Mouse (Mus musculus) CD4-positive, CD25-positive, alpha-beta regulatory T cell, adult 2 months (primary cell): ENCODE data around the gene Smim24.

Source experiments
- DNase-seq: peaks from one replicate; pipeline ENCODE4 v3.0.0-alpha.2; 2012; ENCODE audit warnings: low read depth, low spot score

Gene Smim24

DNA sequence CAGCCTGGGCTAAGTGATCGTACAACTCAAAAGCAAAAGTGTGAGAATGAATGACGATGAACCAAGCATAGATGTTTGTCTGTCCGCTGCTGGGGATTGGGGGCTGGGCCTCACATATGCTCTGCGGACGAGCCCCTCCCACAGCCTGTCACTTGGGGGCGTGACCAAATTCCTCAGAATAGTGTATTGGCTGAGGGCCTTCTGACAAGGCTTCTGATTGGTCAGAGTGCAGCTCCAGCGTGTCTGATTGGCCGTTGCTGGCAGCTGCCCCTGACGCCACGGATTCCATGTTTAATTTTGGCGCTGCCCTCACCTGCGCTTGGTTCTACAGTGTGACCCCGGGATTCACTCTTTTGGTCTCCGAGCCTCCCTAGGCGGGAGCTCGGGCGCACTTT lies 40.0 kb downstream of the Smim24 start:
- peak; percentile 97 for DNase-seq

DNA sequence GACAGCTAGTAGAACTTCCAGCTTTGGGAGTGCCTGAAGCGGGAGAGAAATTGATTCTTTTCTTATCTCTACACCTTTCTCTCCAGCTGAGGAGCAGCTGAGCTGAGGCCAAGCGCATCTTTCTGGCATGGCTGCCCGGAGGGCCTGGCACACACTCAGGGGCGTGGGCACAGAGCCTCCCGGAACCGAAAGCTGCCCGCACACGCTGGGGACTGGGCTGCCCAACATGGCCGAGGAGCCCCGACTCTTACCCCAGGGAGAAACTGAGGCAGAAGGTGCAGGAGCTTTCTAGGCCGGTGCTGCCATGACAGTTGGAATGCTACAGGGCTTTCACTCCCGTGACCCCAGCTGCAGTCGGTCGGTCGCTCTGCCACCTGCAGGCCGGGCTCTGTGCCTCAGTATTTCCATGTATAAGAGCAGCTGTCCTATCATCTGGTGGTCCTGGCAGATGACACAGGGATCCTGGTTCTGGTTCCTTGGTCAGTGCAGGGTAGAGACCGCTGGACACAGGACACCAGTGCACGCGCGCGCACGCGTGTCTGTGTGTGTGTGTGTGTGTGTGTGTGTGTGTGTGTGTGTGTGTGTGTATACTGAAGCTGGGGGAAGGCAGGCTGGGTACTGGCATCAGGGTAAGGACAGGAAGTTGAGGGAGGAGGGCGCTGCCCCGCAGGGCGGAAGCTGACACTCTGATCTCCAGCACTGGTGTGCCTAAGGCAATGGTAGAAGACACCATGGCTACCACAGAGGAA lies 40.9 kb downstream of the Smim24 start:
- peak; percentile 83 for DNase-seq

DNA sequence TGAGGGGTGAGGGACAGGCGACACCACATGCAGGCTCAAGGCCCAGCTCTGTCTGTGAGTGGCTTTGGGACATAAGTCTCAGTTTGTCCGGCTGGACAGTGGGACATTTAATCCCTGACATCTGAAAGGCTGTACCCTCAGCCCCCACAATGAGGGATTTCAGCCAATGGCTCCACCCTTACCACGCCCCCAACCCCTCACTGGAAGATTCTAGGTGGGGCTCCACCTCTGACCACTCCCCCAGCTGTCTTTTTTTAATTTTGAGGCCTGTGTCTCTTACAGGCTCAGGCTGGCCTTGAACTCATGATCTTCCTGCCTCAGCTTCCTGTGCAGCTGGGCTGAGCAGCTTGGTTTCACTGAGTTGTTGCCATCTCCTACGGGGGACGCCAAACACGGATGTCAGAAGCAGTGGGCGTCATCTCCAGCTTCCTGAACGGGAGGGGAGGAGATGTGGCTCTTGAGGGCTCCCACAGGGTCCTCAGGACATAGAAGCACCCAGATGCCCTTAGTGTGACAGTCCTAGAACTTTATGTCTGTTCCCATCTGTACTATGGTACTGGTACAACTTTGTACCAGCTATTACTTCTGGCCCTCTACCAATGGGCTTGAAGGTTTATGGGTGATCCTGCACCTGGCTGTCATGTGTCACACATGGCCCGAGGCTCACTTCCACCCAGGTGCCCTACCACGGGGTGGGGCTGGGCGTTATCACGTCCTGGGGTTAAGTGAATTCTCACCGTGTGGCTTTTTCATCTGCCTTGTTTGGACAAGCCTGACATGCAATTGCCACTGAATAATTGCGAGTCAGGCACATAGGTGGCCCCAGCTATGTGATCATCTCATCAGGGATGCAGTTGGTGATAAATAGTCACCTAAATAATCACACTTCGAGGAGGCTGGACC lies 41.8 kb downstream of the Smim24 start:
- peak; percentile 56 for DNase-seq

DNA sequence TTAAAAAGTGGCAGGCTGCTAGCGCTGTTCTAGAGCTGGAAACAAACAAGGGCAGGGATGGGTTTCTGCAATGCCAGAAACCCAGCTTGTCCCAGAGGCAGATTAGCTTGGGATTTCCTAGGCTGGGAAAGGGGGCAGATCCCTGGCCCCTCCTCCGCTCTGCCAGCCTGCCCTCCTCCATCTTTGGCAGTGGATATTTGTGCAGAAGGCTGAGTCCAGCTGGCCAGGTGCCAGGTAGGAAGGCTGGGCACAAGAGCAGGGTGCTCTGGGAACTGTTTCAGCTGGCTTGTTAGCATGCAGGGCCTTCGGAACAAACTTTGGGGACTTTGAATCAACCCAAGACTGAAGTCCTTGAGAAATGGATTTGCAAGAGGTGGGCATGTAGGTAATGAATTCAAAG lies 42.6 kb downstream of the Smim24 start:
- no peak for DNase-seq

DNA sequence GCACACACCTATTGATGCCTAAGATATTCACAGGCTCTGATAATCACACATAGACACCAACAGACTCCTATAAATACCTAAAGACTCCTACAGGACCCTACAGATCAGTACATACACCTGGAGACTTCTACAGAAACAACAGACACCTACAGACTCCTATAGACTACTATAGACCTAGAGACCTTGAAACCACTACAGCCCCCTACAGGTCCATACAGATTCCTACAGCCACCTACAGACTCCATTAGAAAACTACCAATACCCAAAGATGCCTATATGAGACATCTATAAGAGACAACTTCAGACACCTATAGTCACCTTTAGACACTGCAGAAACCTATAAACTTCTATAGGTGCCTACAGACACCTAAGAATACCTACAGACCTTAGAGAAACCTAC lies 48.2 kb downstream of the Smim24 start:
- DNase-seq: peak; percentile 62
